ENCODE assay signal across 8 mouse cellular contexts in the genomic region with DNA sequence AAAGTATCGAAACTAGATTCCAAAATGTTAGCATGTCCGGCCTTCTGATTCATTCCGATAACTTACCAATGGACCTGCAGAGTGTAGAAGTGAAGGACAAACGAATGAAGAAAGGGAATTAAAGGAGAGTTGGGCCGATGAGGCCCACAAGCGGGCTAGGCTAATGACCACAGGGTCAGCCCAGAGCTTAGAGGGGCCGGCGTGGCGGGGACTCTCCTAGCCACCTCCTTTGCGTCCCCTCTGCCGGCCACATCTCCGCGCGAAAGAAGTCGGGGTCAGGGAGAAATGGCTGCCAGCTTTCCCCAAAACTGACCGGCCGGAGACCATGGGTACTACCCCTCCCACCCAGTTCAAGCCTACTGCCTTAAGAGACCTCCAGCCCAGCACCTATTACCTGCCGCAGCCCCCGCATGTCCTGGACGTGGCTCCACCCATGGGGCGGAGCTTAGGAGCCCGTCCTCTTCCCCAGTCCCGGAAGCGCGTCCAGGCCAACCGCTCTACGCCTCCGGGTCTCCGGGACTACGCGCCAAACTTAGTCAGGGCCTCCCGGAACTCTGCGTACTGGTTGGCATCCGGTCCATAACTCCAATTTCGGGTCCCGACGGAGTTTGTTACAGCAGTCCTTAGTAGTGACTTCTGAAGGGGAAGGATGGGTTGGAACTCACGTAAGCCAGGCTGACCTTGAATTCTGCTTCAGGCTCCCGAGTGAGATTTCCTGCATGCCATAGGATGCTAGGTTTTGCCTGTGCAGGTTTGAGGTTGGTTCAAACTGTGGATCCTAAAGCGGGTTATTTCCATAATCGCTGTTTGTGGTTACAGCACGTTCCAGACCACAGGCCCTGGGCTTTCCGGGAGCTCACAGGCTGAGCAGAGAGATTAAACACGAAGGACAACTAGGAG. TPM values are rescaled to one million over a fixed set of nuclear protein-coding genes. Genes with fewer than 3 reads are reported as not detected.
DNase-seq lines count a peak whose midpoint lies in the region; ATAC-seq lines count a peak whose summit lies in the region.

A gene (minus strand): TSS at position 556 of the 900 bp plus-strand sequence.

- H3K4me1 ChIP-seq in hindbrain, embryonic 14.5 days (replicated peaks; ENCODE audit: control insufficient read depth, insufficient read depth, low read length) = peaks cover 23% of the 10 kb centered on the region

- H3K36me3 ChIP-seq in hindbrain, embryonic 14.5 days (replicated peaks; ENCODE audit: control insufficient read depth, insufficient read depth) = peaks cover 11% of the 10 kb centered on the region
- H3K36me3 ChIP-seq in macrophage (ENCODE audit: inconsistent target) = peaks cover 2% of the 10 kb centered on the region; the same call in 1 of the 2 replicates

- DNase-seq in ZHBTc4 (ENCODE audit: low read depth, low spot score) = peak; percentile 91
- peak; percentile 72 to 78 for DNase-seq in cerebellum, postnatal 36 days
- peak; percentile 64 to 72 for DNase-seq in frontal cortex, postnatal 36 days (ENCODE audit: low spot score in 2 of 2)
- DNase-seq in hindbrain, embryonic 14.5 days (ENCODE audit: low spot score) = peak; percentile 77
- peak; percentile 78 to 81 for DNase-seq in left cerebral cortex, adult 18-20 months (ENCODE audit: low spot score in 2 of 2)
- DNase-seq in retina, postnatal 7 days (ENCODE audit: low read depth, low spot score) = peak; percentile 46
- DNase-seq in urinary bladder, adult 18-20 months (ENCODE audit: low spot score in 2 of 2) = peak; percentile 71 to 83

- WGBS in hindbrain, embryonic 14.5 days = 6% methylated on average over 44 of the region's 44 CpGs
- WGBS in macrophage (ENCODE audit: missing documents) = 2% methylated on average over 44 of the region's 44 CpGs

- H3K9me3 ChIP-seq in hindbrain, embryonic 14.5 days (ENCODE audit: control insufficient read depth, low read length) = no peaks in the 10 kb centered on the region

- peak within 1 kb of the TSS; percentile 22; the same call in 1 of the 2 replicates for H3K27ac ChIP-seq in hindbrain, embryonic 14.5 days
- H3K27ac ChIP-seq in macrophage = peak within 1 kb of the TSS; percentile 65

- H3K9ac ChIP-seq in hindbrain, embryonic 14.5 days = peak within 1 kb of the TSS; percentile 49

- H3K79me2 ChIP-seq in macrophage (ENCODE audit: inconsistent target) = peaks cover 24% of the 10 kb centered on the region

- peak; percentile 69 for ATAC-seq in hindbrain, embryonic 14.5 days (ENCODE audit: low FRiP score)

- peak within 1 kb of the TSS; percentile 71 for H3K4me2 ChIP-seq in hindbrain, embryonic 14.5 days (replicated peaks)

- no peaks in the 10 kb centered on the region for H3K27me3 ChIP-seq in hindbrain, embryonic 14.5 days (ENCODE audit: control insufficient read depth, insufficient read depth, low read length)

- peak within 1 kb of the TSS; percentile 42 for H3K4me3 ChIP-seq in hindbrain, embryonic 14.5 days (replicated peaks; ENCODE audit: low read length)
- peak within 1 kb of the TSS; percentile 92 for H3K4me3 ChIP-seq in macrophage (ENCODE audit: inconsistent target)

RNA-seq across cellular contexts. Expression of the gene that starts here (rescaled TPM):
- 24.8 and 26.1 TPM in 2 replicates for polyA plus RNA-seq in hindbrain, embryonic 14.5 days (2014; fragmentation: Nextera tagmentation; extraction: Ambion mirVana)
- 10 to 100 TPM; 32.7 to 36.6 TPM for total RNA-seq in left cerebral cortex, adult 18-20 months (2021)
- 10 to 100 TPM in 10 of 26 experiments, 1 to 10 TPM in 15, under 1 TPM in 1; 0.86 to 15.8 (median 8.1) TPM for total RNA-seq in macrophage (2018; cell fraction: chromatin; rRNA removed)
- 10 to 100 TPM in 14 of 26 experiments, 1 to 10 TPM in 12; 4.8 to 15.9 (median 10.4) TPM for total RNA-seq in macrophage (2018; cell fraction: cytosol; rRNA removed)
- total RNA-seq in macrophage (2018; cell fraction: nucleus; rRNA removed) = 10 to 100 TPM in 3 of 26 experiments, 1 to 10 TPM in 23; 1.2 to 13.3 (median 5.7) TPM
- polyA plus RNA-seq in macrophage (2018) = 8.1 to 15.9 TPM (median 9.0 TPM) in 3 replicates

Comparison
In these comparisons a context has a peak if more than half of its experiments do, and no peak if none do; other contexts are left out.
1. Peak in every context shown above with its lines: DNase-seq, ATAC-seq, H3K4me3 ChIP-seq and H3K27ac ChIP-seq.